Mouse (Mus musculus): ENCODE results near the gene Grin2c. TPM values are rescaled to one million over a fixed set of nuclear protein-coding genes. Genes with fewer than 3 reads are reported as not detected.

The Grin2c gene
- polyA plus RNA-seq, 1 experiment from 2014 or later, result 0.05 TPM

DNA sequence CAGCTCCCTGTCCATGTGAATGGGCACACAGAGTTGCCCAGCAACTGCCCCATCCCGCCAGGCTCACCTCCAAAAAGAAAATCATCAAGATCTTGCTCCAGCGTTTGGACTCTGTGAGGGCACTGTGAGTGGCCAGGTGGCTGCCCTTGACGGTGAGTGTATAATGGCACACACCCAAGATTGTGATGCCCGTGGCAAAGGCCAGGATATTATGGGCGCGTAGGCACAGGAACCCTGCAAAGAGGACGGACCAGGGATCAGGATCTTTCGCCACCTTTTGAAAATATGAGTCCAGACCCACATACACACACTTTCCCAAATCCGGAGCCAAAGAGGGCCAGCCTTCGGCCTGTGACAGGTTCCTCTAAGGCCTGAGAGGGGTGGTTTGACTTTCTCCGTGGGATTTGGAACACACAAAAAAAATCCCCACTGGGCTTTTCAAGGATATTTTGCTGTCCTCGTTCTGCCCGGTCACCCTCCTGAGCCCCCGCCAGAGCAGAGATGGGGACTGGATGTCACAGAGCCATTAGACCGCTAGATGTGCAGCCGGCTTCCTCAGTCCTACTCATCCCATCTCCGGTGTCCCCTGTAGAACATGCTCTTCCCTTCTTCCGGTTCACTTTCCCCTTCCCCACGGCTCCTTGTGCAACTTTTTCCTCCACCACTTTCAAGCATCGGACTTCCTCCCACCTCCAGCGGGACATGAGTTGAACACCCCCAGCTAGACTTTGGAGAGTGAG lies 29.6 kb upstream of the Grin2c start:
- 48% methylated on average over 21 of the region's 21 CpGs for WGBS (ENCODE audit: insufficient replicate concordance)
- peak overlapping the region; percentile 49 for H3K4me2 ChIP-seq (ENCODE audit: low read depth, low read length)
- no peaks in the 10 kb centered on the region; the same call in 1 of the 2 replicates for H3K36me3 ChIP-seq (ENCODE audit: control insufficient read depth, insufficient read depth)
- H3K27ac ChIP-seq (ENCODE audit: low read length), result peak overlapping the region; percentile 50
- ATAC-seq (ENCODE audit: low read depth), result no peak
- peaks cover 2% of the 10 kb centered on the region for H3K4me1 ChIP-seq (ENCODE audit: control insufficient read depth, low read depth, low read length)
- H3K27me3 ChIP-seq (ENCODE audit: control insufficient read depth, insufficient read depth, low read depth, low read length), result peaks cover 15% of the 10 kb centered on the region; the same call in 1 of the 2 replicates
- H3K9me3 ChIP-seq (replicated peaks; ENCODE audit: control insufficient read depth, low read length), result no peaks in the 10 kb centered on the region
- H3K4me3 ChIP-seq (ENCODE audit: low read depth, low read length), result peak overlapping the region; percentile 55
- peak overlapping the region; percentile 57 for H3K9ac ChIP-seq (ENCODE audit: low read depth, low read length)

- no peak for ATAC-seq (ENCODE audit: low read depth)
- peaks cover 15% of the 10 kb centered on the region; the same call in 1 of the 2 replicates for H3K27me3 ChIP-seq (ENCODE audit: control insufficient read depth, insufficient read depth, low read depth, low read length)
- no peaks in the 10 kb centered on the region for H3K9me3 ChIP-seq (replicated peaks; ENCODE audit: control insufficient read depth, low read length)
- H3K9ac ChIP-seq (ENCODE audit: low read depth, low read length), result no peak overlapping the region
- peak overlapping the region; percentile 49 for H3K4me2 ChIP-seq (ENCODE audit: low read depth, low read length)
- H3K36me3 ChIP-seq (ENCODE audit: control insufficient read depth, insufficient read depth), result no peaks in the 10 kb centered on the region; the same call in 1 of the 2 replicates
- no peak overlapping the region for H3K27ac ChIP-seq (ENCODE audit: low read length)
- peak overlapping the region; percentile 55 for H3K4me3 ChIP-seq (ENCODE audit: low read depth, low read length)
- H3K4me1 ChIP-seq (ENCODE audit: control insufficient read depth, low read depth, low read length), result peaks cover 5% of the 10 kb centered on the region
- 61% methylated on average over 11 of the region's 11 CpGs for WGBS (ENCODE audit: insufficient replicate concordance)
These were observed 28.9 kb upstream of the Grin2c start for GRCm38 (mm10) chr11:115295939-115296338.

GRCm38 (mm10) chr11:115292631-115293375 lies 25.8 kb upstream of the Grin2c start:
- peak; percentile 71 for ATAC-seq (ENCODE audit: low read depth)
- H3K4me1 ChIP-seq (ENCODE audit: control insufficient read depth, low read depth, low read length), result peaks cover 5% of the 10 kb centered on the region
- H3K36me3 ChIP-seq (ENCODE audit: control insufficient read depth, insufficient read depth), result no peaks in the 10 kb centered on the region; the same call in 1 of the 2 replicates
- H3K4me2 ChIP-seq (ENCODE audit: low read depth, low read length), result peak overlapping the region; percentile 36; the same call in 1 of the 2 replicates
- peaks cover 11% of the 10 kb centered on the region; the same call in 1 of the 2 replicates for H3K27me3 ChIP-seq (ENCODE audit: control insufficient read depth, insufficient read depth, low read depth, low read length)
- H3K9ac ChIP-seq (ENCODE audit: low read depth, low read length), result no peak overlapping the region; the same call in 1 of the 2 replicates
- WGBS (ENCODE audit: insufficient replicate concordance), result 44% methylated on average over 14 of the region's 14 CpGs
- no peaks in the 10 kb centered on the region for H3K9me3 ChIP-seq (replicated peaks; ENCODE audit: control insufficient read depth, low read length)
- peak overlapping the region; percentile 19; the same call in 1 of the 2 replicates for H3K4me3 ChIP-seq (ENCODE audit: low read depth, low read length)
- H3K27ac ChIP-seq (ENCODE audit: low read length), result peak overlapping the region; percentile 85

- no peak overlapping the region; the same call in 1 of the 2 replicates for H3K9ac ChIP-seq (ENCODE audit: low read depth, low read length)
- no peaks in the 10 kb centered on the region; the same call in 1 of the 2 replicates for H3K36me3 ChIP-seq (ENCODE audit: control insufficient read depth, insufficient read depth)
- H3K27me3 ChIP-seq (ENCODE audit: control insufficient read depth, insufficient read depth, low read depth, low read length), result no peaks in the 10 kb centered on the region
- no peaks in the 10 kb centered on the region for H3K9me3 ChIP-seq (replicated peaks; ENCODE audit: control insufficient read depth, low read length)
- 60% methylated on average over 10 of the region's 10 CpGs for WGBS (ENCODE audit: insufficient replicate concordance)
- H3K4me3 ChIP-seq (ENCODE audit: low read depth, low read length), result no peak overlapping the region
- peak overlapping the region; percentile 85 for H3K27ac ChIP-seq (ENCODE audit: low read length)
- no peak overlapping the region for H3K4me2 ChIP-seq (ENCODE audit: low read depth, low read length)
- ATAC-seq (ENCODE audit: low read depth), result no peak
- peaks cover 5% of the 10 kb centered on the region for H3K4me1 ChIP-seq (ENCODE audit: control insufficient read depth, low read depth, low read length)
These were observed 24.5 kb upstream of the Grin2c start for GRCm38 (mm10) chr11:115291503-115291902.

GRCm38 (mm10) chr11:115290919-115291318 lies 23.9 kb upstream of the Grin2c start:
- WGBS (ENCODE audit: insufficient replicate concordance), result 64% methylated on average over 6 of the region's 6 CpGs
- no peaks in the 10 kb centered on the region for H3K9me3 ChIP-seq (replicated peaks; ENCODE audit: control insufficient read depth, low read length)

GRCm38 (mm10) chr11:115290314-115290713 lies 23.3 kb upstream of the Grin2c start:
- WGBS (ENCODE audit: insufficient replicate concordance), result 68% methylated on average over 1 of the region's 1 CpGs

More at GRCm38 (mm10) chr11:115290919-115291318, 23.9 kb upstream of the Grin2c start:
- Histone ChIP-seq H3K27ac (ENCODE audit: low read length) (no peak overlapping the region), H3K4me1 (ENCODE audit: control insufficient read depth, low read depth, low read length) (peaks cover 5% of the 10 kb centered on the region), H3K4me2 (ENCODE audit: low read depth, low read length) (no peak overlapping the region), H3K27me3 (ENCODE audit: control insufficient read depth, insufficient read depth, low read depth, low read length) (no peaks in the 10 kb centered on the region), H3K9ac (ENCODE audit: low read depth, low read length) (no peak overlapping the region), H3K4me3 (ENCODE audit: low read depth, low read length) (no peak overlapping the region), H3K36me3 (ENCODE audit: control insufficient read depth, insufficient read depth) (no peaks in the 10 kb centered on the region; the same call in 1 of the 2 replicates)
- no peak for ATAC-seq (ENCODE audit: low read depth)

GRCm38 (mm10) chr11:115289885-115290284 lies 22.8 kb upstream of the Grin2c start:
- Histone ChIP-seq H3K9me3 (replicated peaks; ENCODE audit: control insufficient read depth, low read length) (no peaks in the 10 kb centered on the region), H3K4me2 (ENCODE audit: low read depth, low read length) (no peak overlapping the region), H3K4me3 (ENCODE audit: low read depth, low read length) (no peak overlapping the region), H3K27me3 (ENCODE audit: control insufficient read depth, insufficient read depth, low read depth, low read length) (no peaks in the 10 kb centered on the region), H3K27ac (ENCODE audit: low read length) (no peak overlapping the region), H3K4me1 (ENCODE audit: control insufficient read depth, low read depth, low read length) (peaks cover 5% of the 10 kb centered on the region), H3K9ac (ENCODE audit: low read depth, low read length) (no peak overlapping the region), H3K36me3 (ENCODE audit: control insufficient read depth, insufficient read depth) (no peaks in the 10 kb centered on the region; the same call in 1 of the 2 replicates)
- 52% methylated on average over 8 of the region's 8 CpGs for WGBS (ENCODE audit: insufficient replicate concordance)
- ATAC-seq (ENCODE audit: low read depth), result no peak

More at GRCm38 (mm10) chr11:115290314-115290713, 23.3 kb upstream of the Grin2c start:
- no peak for ATAC-seq (ENCODE audit: low read depth)
- Histone ChIP-seq H3K4me2 (ENCODE audit: low read depth, low read length) (no peak overlapping the region), H3K27ac (ENCODE audit: low read length) (no peak overlapping the region), H3K27me3 (ENCODE audit: control insufficient read depth, insufficient read depth, low read depth, low read length) (no peaks in the 10 kb centered on the region), H3K9me3 (replicated peaks; ENCODE audit: control insufficient read depth, low read length) (no peaks in the 10 kb centered on the region), H3K9ac (ENCODE audit: low read depth, low read length) (no peak overlapping the region), H3K4me1 (ENCODE audit: control insufficient read depth, low read depth, low read length) (peaks cover 5% of the 10 kb centered on the region), H3K4me3 (ENCODE audit: low read depth, low read length) (no peak overlapping the region), H3K36me3 (ENCODE audit: control insufficient read depth, insufficient read depth) (no peaks in the 10 kb centered on the region; the same call in 1 of the 2 replicates)

- H3K9ac ChIP-seq (ENCODE audit: low read depth, low read length), result no peak overlapping the region
- no peak overlapping the region for H3K4me3 ChIP-seq (ENCODE audit: low read depth, low read length)
- no peaks in the 10 kb centered on the region for H3K27me3 ChIP-seq (ENCODE audit: control insufficient read depth, insufficient read depth, low read depth, low read length)
- no peak for ATAC-seq (ENCODE audit: low read depth)
- 64% methylated on average over 2 of the region's 2 CpGs for WGBS (ENCODE audit: insufficient replicate concordance)
- no peaks in the 10 kb centered on the region for H3K36me3 ChIP-seq (ENCODE audit: control insufficient read depth, insufficient read depth)
- no peaks in the 10 kb centered on the region for H3K9me3 ChIP-seq (replicated peaks; ENCODE audit: control insufficient read depth, low read length)
- peaks cover 5% of the 10 kb centered on the region for H3K4me1 ChIP-seq (ENCODE audit: control insufficient read depth, low read depth, low read length)
- H3K4me2 ChIP-seq (ENCODE audit: low read depth, low read length), result no peak overlapping the region
- no peak overlapping the region for H3K27ac ChIP-seq (ENCODE audit: low read length)
These were observed 21.3 kb upstream of the Grin2c start for GRCm38 (mm10) chr11:115288305-115288704.

Data from liver, embryonic 16.5 days (tissue).